Mouse (Mus musculus): ENCODE results near the gene Tmem230. TPM values are rescaled to one million over a fixed set of nuclear protein-coding genes. Genes with fewer than 3 reads are reported as not detected.
A peak's percentile ranks its signal among the peaks of the same experiment; 100 is the strongest.

Tmem230 gene
- polyA plus RNA-seq, 1 experiment from 2014 or later: 14.8 TPM

DNA sequence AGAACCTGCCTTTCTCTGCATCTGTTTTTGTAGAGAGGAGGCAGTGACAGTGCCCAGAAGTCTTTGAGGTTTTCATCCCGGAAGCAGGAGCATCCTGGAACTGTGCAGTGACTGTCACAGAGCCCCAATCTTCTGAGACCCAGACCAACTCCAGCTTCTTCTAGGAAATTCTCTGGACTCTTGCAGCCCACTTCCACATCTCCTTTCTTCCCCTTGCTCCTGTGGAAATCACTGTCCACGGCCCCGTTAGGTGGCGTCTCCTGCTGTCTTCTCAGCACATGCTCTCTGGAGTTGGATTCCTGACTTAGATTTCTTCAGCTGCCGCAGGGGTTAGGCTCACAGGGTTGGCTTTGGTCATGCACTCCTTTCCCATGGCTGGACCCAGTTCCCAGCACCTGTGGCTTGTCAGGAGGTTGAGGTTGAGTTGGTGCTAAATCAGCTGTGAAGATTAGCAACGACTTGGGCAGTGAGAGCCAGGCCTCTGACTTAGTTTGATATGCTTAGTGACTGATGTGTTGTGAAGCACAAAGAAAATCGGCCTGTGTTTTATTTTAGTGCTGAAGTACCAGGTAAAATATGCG is 30.8 kb upstream of the Tmem230 start:
- Histone ChIP-seq H3K9me3 (replicated peaks; ENCODE audit: control insufficient read depth, low read length) (no peaks in the 10 kb centered on the region), H3K4me1 (ENCODE audit: control insufficient read depth, low read depth, low read length) (peaks cover 20% of the 10 kb centered on the region), H3K36me3 (ENCODE audit: control insufficient read depth, insufficient read depth) (no peaks in the 10 kb centered on the region), H3K4me3 (ENCODE audit: low read depth, low read length) (no peak overlapping the region), H3K27me3 (ENCODE audit: control insufficient read depth, insufficient read depth, low read depth, low read length) (no peaks in the 10 kb centered on the region), H3K27ac (ENCODE audit: low read length) (no peak overlapping the region), H3K4me2 (ENCODE audit: low read depth, low read length) (no peak overlapping the region), H3K9ac (ENCODE audit: low read depth, low read length) (no peak overlapping the region)
- ATAC-seq (ENCODE audit: low read depth): no peak
- 59% methylated on average over 8 of the region's 8 CpGs for WGBS (ENCODE audit: insufficient replicate concordance)

DNA sequence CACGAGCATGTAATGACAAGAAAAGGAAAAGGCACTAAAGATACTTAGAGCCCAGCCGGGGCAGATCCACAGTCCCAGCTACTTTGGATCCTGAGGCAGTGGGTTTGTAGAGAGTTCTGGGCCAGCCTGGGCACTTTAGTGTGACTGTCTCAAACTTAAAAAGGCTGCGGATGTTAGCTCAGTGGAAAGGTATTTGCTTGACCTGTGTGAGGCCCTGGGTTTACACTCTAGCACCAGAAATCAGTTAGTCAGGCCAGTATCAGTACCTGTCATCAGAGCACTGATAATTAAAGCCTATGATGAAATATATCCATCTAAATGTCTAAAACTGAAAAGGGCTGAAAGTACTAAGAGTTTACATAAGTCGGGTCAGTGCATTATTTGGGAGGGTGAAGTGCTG is 28.6 kb upstream of the Tmem230 start:
- H3K9ac ChIP-seq (ENCODE audit: low read depth, low read length): no peak overlapping the region
- no peak for ATAC-seq (ENCODE audit: low read depth)
- no peaks in the 10 kb centered on the region for H3K9me3 ChIP-seq (replicated peaks; ENCODE audit: control insufficient read depth, low read length)
- H3K4me2 ChIP-seq (ENCODE audit: low read depth, low read length): no peak overlapping the region
- WGBS (ENCODE audit: insufficient replicate concordance): 64% methylated on average over 4 of the region's 4 CpGs
- H3K4me1 ChIP-seq (ENCODE audit: control insufficient read depth, low read depth, low read length): no peaks in the 10 kb centered on the region; the same call in 1 of the 2 replicates
- no peaks in the 10 kb centered on the region for H3K27me3 ChIP-seq (ENCODE audit: control insufficient read depth, insufficient read depth, low read depth, low read length)
- no peak overlapping the region for H3K27ac ChIP-seq (ENCODE audit: low read length)
- H3K4me3 ChIP-seq (ENCODE audit: low read depth, low read length): no peak overlapping the region
- no peaks in the 10 kb centered on the region for H3K36me3 ChIP-seq (ENCODE audit: control insufficient read depth, insufficient read depth)

DNA sequence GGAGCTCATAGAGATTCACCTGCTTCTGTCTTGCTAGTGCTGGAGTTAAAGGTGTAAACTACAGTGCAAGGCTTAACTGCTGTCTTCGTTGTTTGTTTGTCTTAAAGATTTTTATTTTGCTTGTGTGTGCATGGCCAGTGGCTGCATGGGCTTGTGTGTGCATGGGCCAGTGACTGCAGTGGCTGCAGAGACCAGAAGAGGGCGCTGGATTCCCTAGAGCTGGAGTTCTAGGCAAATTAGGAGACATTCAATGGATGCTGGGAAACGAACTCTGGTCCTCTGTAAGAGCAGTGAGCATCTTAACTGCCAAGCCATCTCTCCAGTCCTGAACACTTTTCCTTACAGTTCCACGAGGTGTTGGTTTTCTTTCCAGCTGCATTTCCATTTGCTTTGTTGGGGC is 27.9 kb upstream of the Tmem230 start:
- no peaks in the 10 kb centered on the region for H3K27me3 ChIP-seq (ENCODE audit: control insufficient read depth, insufficient read depth, low read depth, low read length)
- H3K4me3 ChIP-seq (ENCODE audit: low read depth, low read length): no peak overlapping the region
- H3K9ac ChIP-seq (ENCODE audit: low read depth, low read length): no peak overlapping the region
- ATAC-seq (ENCODE audit: low read depth): no peak
- no peaks in the 10 kb centered on the region for H3K36me3 ChIP-seq (ENCODE audit: control insufficient read depth, insufficient read depth)
- no peak overlapping the region for H3K27ac ChIP-seq (ENCODE audit: low read length)
- 66% methylated on average over 4 of the region's 4 CpGs for WGBS (ENCODE audit: insufficient replicate concordance)
- H3K9me3 ChIP-seq (replicated peaks; ENCODE audit: control insufficient read depth, low read length): no peaks in the 10 kb centered on the region
- H3K4me1 ChIP-seq (ENCODE audit: control insufficient read depth, low read depth, low read length): peaks cover 6% of the 10 kb centered on the region
- H3K4me2 ChIP-seq (ENCODE audit: low read depth, low read length): no peak overlapping the region

DNA sequence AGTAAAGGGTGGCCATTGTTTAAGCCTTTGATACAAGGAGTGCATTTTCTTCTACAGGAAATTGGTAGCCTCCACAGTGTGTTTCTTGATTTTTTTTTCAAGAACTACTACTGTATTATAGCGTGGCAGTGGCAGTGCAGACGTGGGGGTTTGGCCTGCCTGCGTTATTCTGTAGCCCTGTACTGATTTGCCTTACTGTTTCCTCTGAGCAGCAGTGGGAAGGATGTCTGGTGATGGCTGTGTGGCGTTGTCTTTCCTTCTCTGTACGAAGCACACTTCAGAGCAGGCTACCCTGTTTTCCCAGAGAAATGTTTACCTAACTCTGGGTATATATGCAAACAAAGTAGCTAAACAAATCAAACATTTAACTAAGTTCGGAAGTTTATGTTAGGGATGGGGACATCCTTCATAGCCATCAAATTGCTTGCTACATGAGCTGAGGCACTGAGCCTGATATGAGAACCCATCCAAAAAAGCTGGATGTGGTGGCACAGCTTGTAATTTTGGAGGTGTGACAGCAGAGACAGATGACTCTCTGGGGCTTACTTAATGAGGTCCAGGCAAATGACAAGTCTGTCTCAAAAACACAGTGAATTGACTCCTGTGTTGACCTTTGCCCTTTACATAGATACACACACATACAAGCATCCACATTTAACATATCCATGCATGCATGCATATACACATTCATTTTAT is 25.2 kb upstream of the Tmem230 start:
- 37% methylated on average over 6 of the region's 6 CpGs for WGBS (ENCODE audit: insufficient replicate concordance)
- H3K9ac ChIP-seq (ENCODE audit: low read depth, low read length): no peak overlapping the region
- peak; percentile 22; the same call in 1 of the 2 replicates for ATAC-seq (ENCODE audit: low read depth)

DNA sequence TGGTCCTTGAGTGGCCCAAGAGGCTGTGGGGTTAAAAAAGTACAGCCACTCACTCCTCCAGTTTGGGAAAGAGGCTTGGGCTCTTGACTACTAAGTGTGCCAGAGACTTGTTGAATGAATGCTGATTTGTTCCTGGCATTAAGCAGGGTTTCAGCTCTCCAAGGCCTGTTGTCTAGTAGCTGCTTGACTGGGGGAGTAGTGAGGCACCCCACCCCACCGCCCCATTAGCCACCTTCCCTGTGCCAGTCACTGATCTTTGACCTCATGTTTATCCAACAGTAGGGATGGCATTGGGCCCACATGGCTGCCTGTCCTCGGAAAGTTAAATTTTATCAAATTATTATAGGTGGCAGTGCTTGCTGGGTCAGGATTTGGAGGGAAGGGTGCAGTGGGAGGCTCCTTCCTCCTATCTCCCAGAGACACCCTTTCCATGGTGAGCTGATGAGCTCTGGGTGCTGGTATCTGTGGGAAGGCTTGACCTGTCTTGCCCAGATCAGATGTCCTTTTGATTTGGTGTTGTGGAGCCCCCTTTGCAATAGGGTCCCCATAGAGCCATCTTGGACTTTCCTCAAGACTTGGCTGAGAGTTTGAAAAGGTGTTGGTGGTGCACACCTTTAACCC is 22.8 kb upstream of the Tmem230 start:
- 59% methylated on average over 2 of the region's 2 CpGs for WGBS (ENCODE audit: insufficient replicate concordance)
- peak; percentile 45; the same call in 1 of the 2 replicates for ATAC-seq (ENCODE audit: low read depth)
- no peak overlapping the region for H3K4me3 ChIP-seq (ENCODE audit: low read depth, low read length)
- H3K27me3 ChIP-seq (ENCODE audit: control insufficient read depth, insufficient read depth, low read depth, low read length): no peaks in the 10 kb centered on the region
- no peak overlapping the region for H3K27ac ChIP-seq (ENCODE audit: low read length)
- H3K4me1 ChIP-seq (ENCODE audit: control insufficient read depth, low read depth, low read length): peaks cover 18% of the 10 kb centered on the region
- H3K36me3 ChIP-seq (ENCODE audit: control insufficient read depth, insufficient read depth): no peaks in the 10 kb centered on the region
- H3K9me3 ChIP-seq (replicated peaks; ENCODE audit: control insufficient read depth, low read length): no peaks in the 10 kb centered on the region
- H3K9ac ChIP-seq (ENCODE audit: low read depth, low read length): no peak overlapping the region
- H3K4me2 ChIP-seq (ENCODE audit: low read depth, low read length): no peak overlapping the region

More for the DNA sequence above, 25.2 kb upstream of the Tmem230 start:
- Histone ChIP-seq H3K4me1 (ENCODE audit: control insufficient read depth, low read depth, low read length) (peaks cover 15% of the 10 kb centered on the region), H3K27me3 (ENCODE audit: control insufficient read depth, insufficient read depth, low read depth, low read length) (no peaks in the 10 kb centered on the region), H3K9me3 (replicated peaks; ENCODE audit: control insufficient read depth, low read length) (no peaks in the 10 kb centered on the region), H3K4me3 (ENCODE audit: low read depth, low read length) (no peak overlapping the region), H3K4me2 (ENCODE audit: low read depth, low read length) (no peak overlapping the region), H3K36me3 (ENCODE audit: control insufficient read depth, insufficient read depth) (no peaks in the 10 kb centered on the region), H3K27ac (ENCODE audit: low read length) (no peak overlapping the region)

DNA sequence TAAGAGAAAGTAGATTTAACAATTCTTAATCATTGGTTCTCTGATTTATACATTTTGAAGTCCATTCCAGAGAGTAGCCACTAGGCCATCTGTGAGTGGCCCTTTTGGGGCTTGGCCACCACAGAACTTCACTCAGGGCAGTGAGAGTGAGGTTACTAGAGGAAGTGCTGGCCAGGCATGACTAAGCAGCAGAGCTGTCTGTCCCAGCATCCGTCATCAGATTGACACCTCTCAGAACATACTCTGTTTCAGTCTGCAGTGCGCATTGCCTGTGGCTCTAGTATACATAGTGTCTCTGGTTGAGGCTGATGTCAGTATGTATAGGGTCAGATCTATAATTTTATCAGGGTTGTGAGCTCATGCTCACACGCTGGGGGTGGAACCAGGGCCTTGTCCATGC is 21.6 kb upstream of the Tmem230 start:
- Histone ChIP-seq H3K36me3 (ENCODE audit: control insufficient read depth, insufficient read depth) (no peaks in the 10 kb centered on the region), H3K4me2 (ENCODE audit: low read depth, low read length) (no peak overlapping the region), H3K4me1 (ENCODE audit: control insufficient read depth, low read depth, low read length) (peaks cover 29% of the 10 kb centered on the region), H3K9ac (ENCODE audit: low read depth, low read length) (no peak overlapping the region), H3K4me3 (ENCODE audit: low read depth, low read length) (no peak overlapping the region), H3K27ac (ENCODE audit: low read length) (no peak overlapping the region), H3K9me3 (replicated peaks; ENCODE audit: control insufficient read depth, low read length) (no peaks in the 10 kb centered on the region), H3K27me3 (ENCODE audit: control insufficient read depth, insufficient read depth, low read depth, low read length) (no peaks in the 10 kb centered on the region)
- WGBS (ENCODE audit: insufficient replicate concordance): 44% methylated on average over 3 of the region's 3 CpGs
- ATAC-seq (ENCODE audit: low read depth): peak; percentile 67

DNA sequence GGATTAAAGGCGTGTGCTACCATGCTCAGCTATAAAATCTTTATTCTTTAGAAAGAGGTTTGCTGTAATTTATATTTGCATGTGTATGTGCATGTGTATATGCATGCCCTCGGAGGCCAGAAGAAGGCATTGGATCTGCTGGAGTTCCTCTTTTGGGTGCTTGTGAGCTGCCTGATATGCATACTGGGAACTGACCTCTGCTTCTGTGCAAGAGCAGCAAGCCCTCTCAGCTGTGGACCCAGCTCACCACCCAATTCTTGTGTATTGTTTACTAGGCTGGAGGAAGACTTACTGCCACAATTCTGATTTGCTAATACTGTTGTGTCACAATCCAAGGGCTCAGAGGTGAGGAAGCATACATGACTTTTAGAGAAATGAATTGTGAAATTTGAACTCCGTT is 18.5 kb upstream of the Tmem230 start:
- 59% methylated on average over 3 of the region's 3 CpGs for WGBS (ENCODE audit: insufficient replicate concordance)
- no peak for ATAC-seq (ENCODE audit: low read depth)
- peaks cover 39% of the 10 kb centered on the region for H3K4me1 ChIP-seq (ENCODE audit: control insufficient read depth, low read depth, low read length)
- H3K4me3 ChIP-seq (ENCODE audit: low read depth, low read length): no peak overlapping the region
- no peaks in the 10 kb centered on the region for H3K27me3 ChIP-seq (ENCODE audit: control insufficient read depth, insufficient read depth, low read depth, low read length)
- H3K27ac ChIP-seq (ENCODE audit: low read length): 0 out of 2 replicates have a peak overlapping the region, but pooled peaks have one; percentile 29
- no peaks in the 10 kb centered on the region for H3K36me3 ChIP-seq (ENCODE audit: control insufficient read depth, insufficient read depth)
- no peak overlapping the region for H3K4me2 ChIP-seq (ENCODE audit: low read depth, low read length)
- no peaks in the 10 kb centered on the region for H3K9me3 ChIP-seq (replicated peaks; ENCODE audit: control insufficient read depth, low read length)
- H3K9ac ChIP-seq (ENCODE audit: low read depth, low read length): no peak overlapping the region

DNA sequence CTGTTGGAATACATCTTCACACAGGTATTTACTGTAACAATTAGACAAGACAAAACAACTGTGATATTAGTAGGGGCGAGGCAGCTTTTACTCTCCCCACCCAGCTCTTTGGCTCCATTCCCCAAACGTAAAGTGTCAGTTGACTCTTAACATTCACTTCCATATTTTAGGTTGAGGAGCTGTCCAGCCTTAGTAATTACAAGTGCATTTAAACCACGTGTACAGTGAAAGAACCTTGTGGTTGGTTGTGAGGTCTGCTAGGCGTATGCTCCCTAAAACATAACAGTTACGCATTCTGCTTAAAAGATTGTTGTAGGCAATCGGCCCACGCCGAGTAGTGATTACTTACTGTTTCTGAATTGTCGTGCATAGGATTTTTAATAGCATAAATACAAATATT is 17.6 kb upstream of the Tmem230 start:
- Histone ChIP-seq H3K4me1 (ENCODE audit: control insufficient read depth, low read depth, low read length) (peaks cover 31% of the 10 kb centered on the region), H3K4me2 (ENCODE audit: low read depth, low read length) (peak overlapping the region; percentile 85; the same call in 1 of the 2 replicates), H3K36me3 (ENCODE audit: control insufficient read depth, insufficient read depth) (no peaks in the 10 kb centered on the region), H3K27ac (ENCODE audit: low read length) (no peak overlapping the region), H3K27me3 (ENCODE audit: control insufficient read depth, insufficient read depth, low read depth, low read length) (no peaks in the 10 kb centered on the region), H3K4me3 (ENCODE audit: low read depth, low read length) (no peak overlapping the region), H3K9me3 (replicated peaks; ENCODE audit: control insufficient read depth, low read length) (no peaks in the 10 kb centered on the region), H3K9ac (ENCODE audit: low read depth, low read length) (no peak overlapping the region)
- no peak for ATAC-seq (ENCODE audit: low read depth)
- WGBS (ENCODE audit: insufficient replicate concordance): 52% methylated on average over 9 of the region's 9 CpGs

DNA sequence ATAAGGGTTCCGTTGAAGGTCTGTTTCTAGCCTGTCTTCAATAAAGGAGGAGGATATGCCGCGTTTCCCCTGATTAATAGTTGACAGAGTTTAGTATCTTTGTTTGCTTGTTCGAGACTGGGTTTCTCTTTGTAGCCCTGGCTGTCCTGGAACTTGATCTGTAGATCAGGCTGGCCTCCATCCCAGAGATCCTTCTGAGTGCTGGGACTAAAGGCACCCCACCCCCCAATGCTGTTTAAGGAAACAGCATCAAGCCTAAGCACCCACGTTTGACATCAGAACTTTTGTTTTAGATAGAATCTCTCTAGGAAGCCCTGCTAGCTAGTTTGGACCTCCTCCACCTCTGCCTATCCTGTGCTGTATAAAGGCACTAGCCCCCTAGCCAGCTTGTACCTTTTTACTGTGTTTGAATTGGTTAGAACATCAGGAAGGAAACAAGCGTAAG is 16.7 kb upstream of the Tmem230 start:
- 11% methylated on average over 6 of the region's 6 CpGs for WGBS (ENCODE audit: insufficient replicate concordance)
- Histone ChIP-seq H3K9ac (ENCODE audit: low read depth, low read length) (peak overlapping the region; percentile 84), H3K4me2 (ENCODE audit: low read depth, low read length) (peak overlapping the region; percentile 85), H3K4me3 (ENCODE audit: low read depth, low read length) (peak overlapping the region; percentile 72), H3K4me1 (ENCODE audit: control insufficient read depth, low read depth, low read length) (peaks cover 28% of the 10 kb centered on the region), H3K27me3 (ENCODE audit: control insufficient read depth, insufficient read depth, low read depth, low read length) (no peaks in the 10 kb centered on the region), H3K36me3 (ENCODE audit: control insufficient read depth, insufficient read depth) (no peaks in the 10 kb centered on the region), H3K9me3 (replicated peaks; ENCODE audit: control insufficient read depth, low read length) (no peaks in the 10 kb centered on the region), H3K27ac (ENCODE audit: low read length) (peak overlapping the region; percentile 75)
- ATAC-seq (ENCODE audit: low read depth): no peak
